Mouse (Mus musculus): Measurements from ENCODE around the gene Fos. TPM values are rescaled to one million over a fixed set of nuclear protein-coding genes. Genes with fewer than 3 reads are reported as not detected.
A peak's percentile ranks its signal among the peaks of the same experiment; 100 is the strongest.

Gene Fos
- polyA plus RNA-seq (2015; fragmentation: Nextera tagmentation; extraction: Ambion mirVana) = 38.8 and 48.3 TPM in 2 replicates

GRCm38 (mm10) chr12:85473481-85474297 lies at the start of gene Fos:
Gene Fos, plus strand, starts transcription at chr12:85473890.
- Histone ChIP-seq H3K4me1 (peaks cover 40% of the 10 kb centered on the region), H3K36me3 (peaks cover 5% of the 10 kb centered on the region; the same call in 1 of the 2 replicates), H3K9ac (peak within 1 kb of the TSS; percentile 55), H3K9me3 (no peaks in the 10 kb centered on the region), H3K4me3 (peak within 1 kb of the TSS; percentile 64), H3K27me3 (peaks cover 23% of the 10 kb centered on the region), H3K4me2 (peak within 1 kb of the TSS; percentile 96), H3K27ac (peak within 1 kb of the TSS; percentile 94)
- under 1% methylated on average over 56 of the region's 56 CpGs for WGBS
- ATAC-seq (ENCODE audit: insufficient number of reproducible peaks, low FRiP score, low TSS enrichment, low read depth) = peak; percentile 93

- Histone ChIP-seq H3K4me1 (peaks cover 18% of the 10 kb centered on the region), H3K9me3 (no peaks in the 10 kb centered on the region), H3K27me3 (no peaks in the 10 kb centered on the region), H3K36me3 (no peaks in the 10 kb centered on the region), H3K4me2 (no peak overlapping the region), H3K9ac (no peak overlapping the region), H3K4me3 (no peak overlapping the region), H3K27ac (no peak overlapping the region)
- WGBS = 85% methylated on average over 11 of the region's 11 CpGs
- no peak for ATAC-seq (ENCODE audit: insufficient number of reproducible peaks, low FRiP score, low TSS enrichment, low read depth)
These were observed 48.0 kb upstream of the Fos start for GRCm38 (mm10) chr12:85425721-85426120.

- WGBS = 45% methylated on average over 10 of the region's 10 CpGs
- H3K4me3 ChIP-seq = no peak overlapping the region
- no peaks in the 10 kb centered on the region for H3K27me3 ChIP-seq
- H3K9ac ChIP-seq = no peak overlapping the region
- H3K4me1 ChIP-seq = peaks cover 19% of the 10 kb centered on the region
- no peaks in the 10 kb centered on the region for H3K36me3 ChIP-seq
- H3K4me2 ChIP-seq = no peak overlapping the region
- no peak for ATAC-seq (ENCODE audit: insufficient number of reproducible peaks, low FRiP score, low TSS enrichment, low read depth)
- H3K27ac ChIP-seq = no peak overlapping the region
- H3K9me3 ChIP-seq = no peaks in the 10 kb centered on the region
These were observed 47.6 kb upstream of the Fos start for GRCm38 (mm10) chr12:85426126-85426525.

- Histone ChIP-seq H3K36me3 (no peaks in the 10 kb centered on the region), H3K9ac (no peak overlapping the region), H3K27ac (no peak overlapping the region), H3K9me3 (no peaks in the 10 kb centered on the region), H3K4me2 (no peak overlapping the region), H3K4me1 (peaks cover 19% of the 10 kb centered on the region), H3K27me3 (no peaks in the 10 kb centered on the region), H3K4me3 (no peak overlapping the region)
- ATAC-seq (ENCODE audit: insufficient number of reproducible peaks, low FRiP score, low TSS enrichment, low read depth) = no peak
- WGBS = 79% methylated on average over 7 of the region's 7 CpGs
These were observed 45.9 kb upstream of the Fos start for GRCm38 (mm10) chr12:85427802-85428201.

GRCm38 (mm10) chr12:85429999-85430398 lies 43.7 kb upstream of the Fos start:
- no peak overlapping the region for H3K4me3 ChIP-seq
- H3K4me2 ChIP-seq = no peak overlapping the region
- H3K36me3 ChIP-seq = no peaks in the 10 kb centered on the region
- no peak for ATAC-seq (ENCODE audit: insufficient number of reproducible peaks, low FRiP score, low TSS enrichment, low read depth)
- no peak overlapping the region for H3K9ac ChIP-seq
- no peak overlapping the region for H3K27ac ChIP-seq
- peaks cover 26% of the 10 kb centered on the region for H3K4me1 ChIP-seq
- 46% methylated on average over 4 of the region's 4 CpGs for WGBS
- no peaks in the 10 kb centered on the region for H3K9me3 ChIP-seq
- H3K27me3 ChIP-seq = no peaks in the 10 kb centered on the region

- no peak overlapping the region for H3K27ac ChIP-seq
- WGBS = 24% methylated on average over 6 of the region's 6 CpGs
- ATAC-seq (ENCODE audit: insufficient number of reproducible peaks, low FRiP score, low TSS enrichment, low read depth) = no peak
- no peaks in the 10 kb centered on the region for H3K36me3 ChIP-seq
- no peaks in the 10 kb centered on the region for H3K9me3 ChIP-seq
- no peaks in the 10 kb centered on the region for H3K27me3 ChIP-seq
- H3K4me1 ChIP-seq = peaks cover 29% of the 10 kb centered on the region
- H3K4me3 ChIP-seq = no peak overlapping the region
- H3K4me2 ChIP-seq = no peak overlapping the region
- no peak overlapping the region for H3K9ac ChIP-seq
These were observed 43.3 kb upstream of the Fos start for GRCm38 (mm10) chr12:85430434-85430833.

GRCm38 (mm10) chr12:85433850-85434249 lies 39.8 kb upstream of the Fos start:
- Histone ChIP-seq H3K9ac (no peak overlapping the region), H3K4me2 (no peak overlapping the region), H3K27me3 (no peaks in the 10 kb centered on the region), H3K4me1 (peaks cover 54% of the 10 kb centered on the region), H3K27ac (no peak overlapping the region), H3K4me3 (no peak overlapping the region), H3K36me3 (no peaks in the 10 kb centered on the region), H3K9me3 (no peaks in the 10 kb centered on the region)
- WGBS = 39% methylated on average over 3 of the region's 3 CpGs
- no peak for ATAC-seq (ENCODE audit: insufficient number of reproducible peaks, low FRiP score, low TSS enrichment, low read depth)

GRCm38 (mm10) chr12:85434526-85434925 lies 39.2 kb upstream of the Fos start:
- H3K4me3 ChIP-seq = no peak overlapping the region
- H3K36me3 ChIP-seq = no peaks in the 10 kb centered on the region
- no peaks in the 10 kb centered on the region for H3K27me3 ChIP-seq
- no peak overlapping the region for H3K4me2 ChIP-seq
- H3K27ac ChIP-seq = no peak overlapping the region
- ATAC-seq (ENCODE audit: insufficient number of reproducible peaks, low FRiP score, low TSS enrichment, low read depth) = no peak
- 51% methylated on average over 5 of the region's 5 CpGs for WGBS
- no peaks in the 10 kb centered on the region for H3K9me3 ChIP-seq
- H3K4me1 ChIP-seq = peaks cover 52% of the 10 kb centered on the region
- H3K9ac ChIP-seq = no peak overlapping the region

- ATAC-seq (ENCODE audit: insufficient number of reproducible peaks, low FRiP score, low TSS enrichment, low read depth) = peak; percentile 48; the same call in 1 of the 2 replicates
- Histone ChIP-seq H3K9me3 (no peaks in the 10 kb centered on the region), H3K4me2 (no peak overlapping the region), H3K36me3 (no peaks in the 10 kb centered on the region), H3K4me3 (no peak overlapping the region), H3K27me3 (no peaks in the 10 kb centered on the region), H3K4me1 (peaks cover 45% of the 10 kb centered on the region), H3K27ac (peak overlapping the region; percentile 88), H3K9ac (no peak overlapping the region)
- 39% methylated on average over 10 of the region's 10 CpGs for WGBS
These were observed 37.6 kb upstream of the Fos start for GRCm38 (mm10) chr12:85436021-85436621.

- H3K27ac ChIP-seq = peak overlapping the region; percentile 88
- no peaks in the 10 kb centered on the region for H3K36me3 ChIP-seq
- 25% methylated on average over 17 of the region's 17 CpGs for WGBS
- peaks cover 45% of the 10 kb centered on the region for H3K4me1 ChIP-seq
- no peak overlapping the region for H3K9ac ChIP-seq
- H3K4me3 ChIP-seq = no peak overlapping the region
- H3K9me3 ChIP-seq = no peaks in the 10 kb centered on the region
- no peaks in the 10 kb centered on the region for H3K27me3 ChIP-seq
- peak; percentile 61 for ATAC-seq (ENCODE audit: insufficient number of reproducible peaks, low FRiP score, low TSS enrichment, low read depth)
- peak overlapping the region; percentile 24 for H3K4me2 ChIP-seq
These were observed 36.4 kb upstream of the Fos start for GRCm38 (mm10) chr12:85437172-85437876.

GRCm38 (mm10) chr12:85443456-85443855 lies 30.2 kb upstream of the Fos start:
- Histone ChIP-seq H3K36me3 (no peaks in the 10 kb centered on the region), H3K27ac (no peak overlapping the region), H3K9ac (no peak overlapping the region), H3K27me3 (no peaks in the 10 kb centered on the region), H3K9me3 (no peaks in the 10 kb centered on the region), H3K4me2 (no peak overlapping the region), H3K4me1 (peaks cover 23% of the 10 kb centered on the region; the same call in 1 of the 2 replicates), H3K4me3 (no peak overlapping the region)
- ATAC-seq (ENCODE audit: insufficient number of reproducible peaks, low FRiP score, low TSS enrichment, low read depth) = no peak
- WGBS = 89% methylated on average over 1 of the region's 1 CpGs

- Histone ChIP-seq H3K36me3 (no peaks in the 10 kb centered on the region), H3K4me2 (no peak overlapping the region), H3K4me3 (no peak overlapping the region), H3K9me3 (no peaks in the 10 kb centered on the region), H3K9ac (no peak overlapping the region), H3K27me3 (no peaks in the 10 kb centered on the region), H3K4me1 (peaks cover 23% of the 10 kb centered on the region; the same call in 1 of the 2 replicates), H3K27ac (peak overlapping the region; percentile 33)
- no peak for ATAC-seq (ENCODE audit: insufficient number of reproducible peaks, low FRiP score, low TSS enrichment, low read depth)
- 46% methylated on average over 6 of the region's 6 CpGs for WGBS
These were observed 29.0 kb upstream of the Fos start for GRCm38 (mm10) chr12:85444646-85445045.
